Mouse (Mus musculus): ENCODE data around the gene Pigl.
"Not testable (repeated sequence)": the region's sequence is repeated elsewhere in the genome, so short reads cannot be mapped to it uniquely, and the experiment has no call there.

Gene Pigl

DNA sequence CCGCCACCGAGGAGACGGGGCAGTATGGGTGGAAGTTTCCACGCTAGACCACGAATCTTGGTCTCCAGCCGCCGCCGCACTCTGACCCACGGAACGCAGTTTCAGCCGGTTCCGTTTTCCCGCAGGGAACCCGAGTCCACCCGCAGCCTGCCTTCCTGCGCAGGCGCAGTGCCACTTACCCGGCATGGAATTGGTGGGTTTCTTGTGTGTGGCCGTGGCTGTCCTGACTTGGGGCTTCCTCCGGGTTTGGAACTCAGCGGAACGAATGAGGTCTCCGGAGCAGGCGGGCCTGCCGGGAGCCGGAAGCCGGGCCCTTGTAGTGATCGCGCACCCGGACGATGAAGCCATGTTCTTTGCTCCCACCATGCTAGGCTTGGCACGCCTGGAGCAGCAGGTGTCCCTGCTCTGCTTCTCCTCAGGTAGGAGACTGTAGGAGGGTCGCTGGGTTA, at the start of gene Pigl, which contains the start of gene Ncor1:
TSS of gene Pigl (plus strand) at position 185 of the 449 bp plus-strand sequence.
TSS of gene Ncor1 (minus strand) at position 266 of the 449 bp plus-strand sequence.
- DNase-seq (ENCODE audit: inconsistent age in 2 of 2, low spot score in 1 of 2), result peak; percentile 89 to 96

DNA sequence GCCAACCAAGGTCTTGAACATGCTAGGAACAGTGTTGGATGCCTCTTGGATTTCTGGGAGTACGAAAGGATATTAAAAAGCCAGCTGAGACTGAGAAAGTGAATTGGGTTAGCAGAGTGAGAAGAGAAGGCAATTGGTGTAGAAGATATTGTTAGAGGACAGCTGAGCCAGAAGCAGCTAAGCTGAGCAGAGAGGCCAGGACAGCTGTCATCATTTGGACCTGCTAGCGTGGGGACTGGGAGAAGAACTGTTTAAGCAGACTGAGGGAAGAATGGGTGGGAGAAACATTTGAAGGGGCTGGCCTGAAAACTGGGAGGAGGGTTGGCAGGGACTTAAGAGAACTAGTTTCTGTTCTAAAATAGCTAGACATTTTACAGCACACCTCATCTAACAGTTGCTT, 49.4 kb upstream of the Pigl start:
- DNase-seq (ENCODE audit: inconsistent age in 2 of 2, low spot score in 1 of 2), result no peak

DNA sequence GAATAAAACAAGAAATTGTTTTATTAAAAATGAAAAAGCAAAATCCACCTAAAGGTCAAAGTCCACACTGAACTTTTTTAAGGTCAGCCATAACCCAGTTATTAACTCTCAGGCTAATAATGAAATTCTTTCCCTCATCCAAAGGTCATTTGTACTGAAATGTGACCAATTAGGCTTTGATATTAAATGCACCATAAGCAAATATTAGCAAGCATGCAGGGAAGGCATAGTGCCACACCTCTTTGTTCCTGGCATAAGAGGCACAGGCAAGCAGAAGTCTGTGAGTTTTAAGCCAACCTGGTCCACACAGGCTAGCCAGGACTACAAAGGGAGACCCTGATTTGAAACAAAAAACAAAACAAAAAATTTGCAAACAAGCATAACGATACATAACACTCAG, 48.6 kb upstream of the Pigl start:
- DNase-seq (ENCODE audit: inconsistent age in 2 of 2, low spot score in 1 of 2), result no peak

DNA sequence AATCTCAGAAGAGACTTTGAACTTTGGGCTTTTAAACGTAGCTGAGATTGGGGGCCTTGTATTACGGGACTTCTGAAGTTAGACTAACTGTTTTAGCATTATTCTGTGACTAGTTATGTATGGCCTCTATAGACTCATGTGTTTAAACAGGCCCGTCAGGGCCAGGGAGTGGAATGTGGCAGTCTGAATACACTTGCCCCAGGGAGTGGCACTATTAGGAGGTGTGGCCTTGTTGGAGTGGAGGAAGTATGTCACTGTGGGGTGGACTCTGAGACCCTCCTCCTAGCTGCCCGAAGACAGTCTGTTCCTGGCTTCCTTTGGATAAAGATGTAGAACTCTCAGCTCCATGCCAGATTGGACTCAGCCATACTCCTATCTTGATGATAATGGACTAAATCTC, 43.2 kb upstream of the Pigl start:
- DNase-seq (ENCODE audit: inconsistent age in 2 of 2, low spot score in 1 of 2), result no peak

DNA sequence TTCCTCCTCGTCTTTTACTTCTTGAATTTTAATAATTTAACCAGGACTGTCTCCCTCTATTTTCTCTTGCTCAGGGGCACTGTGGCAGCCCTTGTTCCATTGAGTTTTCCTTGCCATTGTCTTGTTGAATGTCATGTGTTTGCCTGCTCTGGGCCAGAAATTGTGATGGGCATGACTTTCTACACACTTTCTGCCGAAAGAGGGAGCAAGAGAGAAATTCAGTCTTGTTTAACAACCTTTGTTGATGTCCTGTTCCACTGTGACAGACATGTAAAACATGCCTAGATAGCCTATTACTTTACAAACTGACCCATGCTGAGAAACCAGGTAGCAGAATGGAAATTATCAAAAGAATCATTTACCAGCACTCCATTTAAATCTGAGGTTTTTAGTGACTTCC, 33.7 kb upstream of the Pigl start:
- DNase-seq (ENCODE audit: inconsistent age in 2 of 2, low spot score in 1 of 2), result peak in 1 of 2 experiments; percentile 71

DNA sequence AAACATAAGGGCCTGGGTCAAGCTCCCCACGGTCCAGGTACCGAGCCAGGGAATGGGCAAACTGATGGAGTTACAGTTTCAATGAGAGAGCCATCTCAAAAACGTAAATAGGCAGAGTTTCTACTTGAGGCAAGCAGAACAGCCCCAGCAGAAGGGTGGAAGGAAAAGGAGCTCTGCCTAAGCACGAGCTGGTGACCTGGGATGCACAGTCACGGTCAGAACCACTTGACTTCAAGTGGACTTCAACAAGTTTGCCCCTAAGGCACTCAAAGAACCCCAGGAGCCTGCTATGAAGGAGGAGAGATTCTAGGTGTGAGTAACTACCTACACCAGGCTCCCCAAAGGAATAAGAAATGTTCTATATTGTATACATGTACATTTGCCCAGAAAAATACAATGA, 32.0 kb upstream of the Pigl start:
- no peak for DNase-seq (ENCODE audit: inconsistent age in 2 of 2, low spot score in 1 of 2)

DNA sequence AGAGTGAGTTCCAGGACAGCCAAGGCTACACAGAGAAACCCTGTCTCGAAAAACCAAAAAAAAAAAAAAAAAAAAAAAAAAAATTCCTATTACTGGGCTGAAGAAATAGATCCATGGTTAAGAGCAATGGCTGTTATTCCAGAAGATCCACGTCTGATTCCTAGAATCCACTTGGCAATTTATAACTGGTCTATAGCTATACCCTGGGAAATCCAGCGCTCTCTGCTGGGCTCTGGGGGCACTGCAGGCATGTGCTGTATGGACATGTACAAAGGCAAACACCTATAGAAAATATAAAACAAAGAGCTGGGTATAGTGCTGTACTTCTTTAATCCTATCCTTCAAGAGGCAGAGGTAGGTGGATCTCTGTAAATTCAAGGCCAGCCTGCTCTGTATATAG, 31.2 kb upstream of the Pigl start:
- DNase-seq (ENCODE audit: inconsistent age in 2 of 2, low spot score in 1 of 2), result peak in 1 of 2 experiments; percentile 56

DNA sequence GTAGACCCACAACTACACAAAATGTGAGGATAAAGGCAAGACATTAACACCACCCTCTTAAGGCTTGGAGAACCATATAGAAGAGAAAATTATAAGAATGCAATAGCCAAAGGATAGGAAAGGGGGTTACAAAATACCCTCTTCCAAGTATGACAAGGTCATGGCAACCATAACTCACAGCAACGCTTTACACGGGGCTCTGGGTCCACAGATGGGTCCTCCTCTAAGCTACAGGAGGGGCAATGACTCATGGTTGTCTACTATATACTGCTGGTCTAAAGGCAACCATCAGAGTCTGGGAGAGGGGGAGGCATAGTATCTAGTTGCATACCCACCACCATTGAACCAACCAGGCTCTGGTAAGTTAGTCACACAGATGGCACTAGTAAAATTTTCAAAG, 26.0 kb upstream of the Pigl start:
- peak in 1 of 2 experiments; percentile 66 for DNase-seq (ENCODE audit: inconsistent age in 2 of 2, low spot score in 1 of 2)

DNA sequence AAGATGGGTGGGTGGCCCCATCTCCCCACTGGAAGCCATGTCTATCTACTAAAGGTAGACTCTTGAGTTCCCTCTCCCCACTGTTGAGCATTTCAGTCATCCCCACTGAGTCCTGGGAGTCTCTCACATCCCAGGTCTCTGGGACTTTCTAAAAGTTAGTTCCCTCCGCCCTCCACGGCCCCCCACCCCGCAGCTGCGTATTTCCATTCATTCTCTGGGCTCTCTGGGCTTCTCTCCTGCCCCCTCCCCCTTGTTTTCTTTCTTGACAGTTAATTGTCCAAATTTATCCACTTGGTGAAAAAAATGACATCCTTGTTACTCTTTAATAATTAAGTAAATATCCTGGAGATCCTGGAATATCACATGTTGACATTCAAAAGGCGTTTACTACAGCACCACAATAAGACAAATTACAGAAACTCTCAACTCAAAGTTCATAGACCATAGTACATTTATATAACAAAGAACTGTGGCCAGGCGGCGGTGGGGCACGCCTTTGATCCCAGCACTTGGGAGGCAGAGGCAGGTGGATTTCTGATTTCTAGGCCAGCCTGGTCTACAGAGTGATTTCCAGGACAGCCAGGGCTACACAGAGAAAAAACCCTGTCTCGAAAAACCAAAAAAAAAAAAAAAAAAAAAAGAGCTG, 17.5 kb upstream of the Pigl start:
- no peak for DNase-seq (ENCODE audit: inconsistent age in 2 of 2, low spot score in 1 of 2)

DNA sequence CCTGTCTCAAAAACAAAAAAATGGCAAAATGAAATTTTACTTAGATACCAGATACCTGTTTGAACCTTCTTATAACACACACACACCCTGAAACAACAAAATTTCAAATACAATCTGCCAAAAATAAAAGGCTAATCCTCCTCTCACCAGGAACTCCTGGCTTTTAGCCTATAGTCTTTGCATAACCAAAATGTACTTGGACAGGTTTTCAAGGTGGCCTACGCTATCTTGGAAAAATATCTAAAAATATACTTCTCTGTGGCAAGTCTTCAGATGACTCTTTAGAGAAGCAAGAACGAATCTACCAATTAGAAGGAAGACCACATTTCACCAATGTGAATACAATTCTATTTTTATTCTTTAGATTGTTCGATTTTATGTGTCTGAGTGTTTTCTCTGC, 12.5 kb upstream of the Pigl start:
- no peak for DNase-seq (ENCODE audit: inconsistent age in 2 of 2, low spot score in 1 of 2)

DNA sequence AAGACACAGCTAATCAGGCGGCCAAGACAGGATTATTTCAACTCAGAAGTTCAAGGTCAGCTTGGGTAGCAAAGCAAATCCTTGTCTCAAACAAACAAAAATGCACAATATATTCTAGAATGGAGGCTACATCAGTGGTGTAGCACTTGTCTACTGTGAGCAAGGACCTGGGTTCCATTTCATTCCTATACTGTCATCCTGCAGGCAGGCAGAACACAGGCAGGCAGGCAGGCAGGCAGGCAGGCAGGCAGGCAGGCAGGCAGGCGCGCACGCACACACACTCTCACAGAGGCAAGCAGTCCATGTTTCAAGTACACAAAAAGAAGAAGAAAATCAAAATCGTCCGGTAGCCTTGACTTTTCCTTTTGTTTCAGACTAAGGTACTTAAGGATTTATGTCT, 9.3 kb upstream of the Pigl start:
- peak; percentile 43 to 78 for DNase-seq (ENCODE audit: inconsistent age in 2 of 2, low spot score in 1 of 2)

DNA sequence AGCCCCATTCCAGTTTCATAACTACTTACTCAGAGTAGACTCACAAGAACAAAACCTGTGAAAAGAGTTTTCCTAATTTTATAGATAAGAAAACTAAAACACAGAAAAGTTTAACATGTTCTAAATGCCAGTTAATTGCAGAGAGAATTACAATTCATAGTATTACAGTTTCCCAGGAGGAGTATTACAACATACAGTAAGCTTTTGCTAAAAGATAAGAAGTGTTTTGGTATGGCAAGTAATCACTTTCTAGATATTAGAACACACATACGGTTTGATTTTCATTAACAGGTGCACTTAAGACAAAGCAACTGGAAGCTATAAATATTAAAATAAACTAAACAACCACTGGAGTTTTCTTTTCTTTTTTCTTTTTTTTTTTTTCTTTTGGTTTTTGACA, 3.1 kb upstream of the Pigl start:
- DNase-seq (ENCODE audit: inconsistent age in 2 of 2, low spot score in 1 of 2), result no peak

DNA sequence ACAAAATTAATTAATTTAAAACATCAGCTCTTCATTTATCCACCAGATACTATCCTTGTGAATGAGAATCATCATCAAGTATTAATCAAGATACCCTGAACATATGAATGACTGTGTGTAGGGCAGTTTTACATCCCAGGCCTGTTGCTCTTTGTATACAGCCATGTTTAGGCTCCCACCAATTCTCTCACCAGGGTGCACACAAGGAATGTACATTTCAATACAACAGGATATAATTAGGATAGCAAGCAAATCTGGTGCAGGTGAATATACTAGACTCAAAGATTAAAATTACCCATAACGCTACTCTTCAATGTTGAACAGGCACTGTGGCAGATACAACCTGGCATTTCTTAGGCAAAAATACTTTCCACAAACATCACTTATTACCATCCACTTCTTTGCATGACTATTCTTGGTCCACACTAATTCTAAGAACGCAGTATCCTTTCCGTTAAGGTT, 2.2 kb upstream of the Pigl start:
- DNase-seq (ENCODE audit: inconsistent age in 2 of 2, low spot score in 1 of 2), result peak in 1 of 2 experiments; percentile 61

DNA sequence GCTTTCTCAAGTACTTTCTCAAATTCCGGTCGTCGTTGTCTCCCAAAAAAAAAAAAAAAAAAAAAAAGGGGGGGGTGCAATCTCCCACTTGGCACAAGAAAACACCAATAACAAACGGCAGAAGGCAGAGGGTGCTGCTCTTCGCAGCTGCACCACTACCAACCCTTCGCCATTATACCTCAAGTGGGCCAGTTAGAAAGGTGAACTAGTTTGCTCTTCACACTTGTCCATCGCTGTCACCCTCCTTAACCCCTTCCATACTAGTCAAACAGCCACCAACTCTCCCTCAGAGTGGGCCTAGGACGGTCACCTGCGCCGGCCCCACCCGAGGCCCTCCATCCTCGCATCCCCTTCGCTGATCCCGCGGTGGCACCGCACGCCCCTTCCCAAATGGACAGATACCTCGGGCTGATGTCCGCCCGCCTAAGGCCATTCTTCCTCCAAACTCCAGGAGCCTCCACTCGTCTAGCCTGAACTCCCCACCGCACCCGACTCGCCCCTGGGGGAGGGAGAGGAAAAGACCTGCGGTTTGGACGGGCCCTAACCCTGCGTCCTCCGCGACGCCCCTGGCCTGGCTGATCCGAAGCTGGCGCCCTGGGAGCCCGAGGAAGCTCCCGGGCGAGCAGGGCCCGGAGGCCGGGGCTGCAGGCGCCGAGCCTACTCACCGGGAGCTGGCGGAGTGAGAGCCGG, 1.6 kb upstream of the Pigl start:
- DNase-seq (ENCODE audit: inconsistent age in 2 of 2, low spot score in 1 of 2), result peak in 1 of 2 experiments; percentile 91

DNA sequence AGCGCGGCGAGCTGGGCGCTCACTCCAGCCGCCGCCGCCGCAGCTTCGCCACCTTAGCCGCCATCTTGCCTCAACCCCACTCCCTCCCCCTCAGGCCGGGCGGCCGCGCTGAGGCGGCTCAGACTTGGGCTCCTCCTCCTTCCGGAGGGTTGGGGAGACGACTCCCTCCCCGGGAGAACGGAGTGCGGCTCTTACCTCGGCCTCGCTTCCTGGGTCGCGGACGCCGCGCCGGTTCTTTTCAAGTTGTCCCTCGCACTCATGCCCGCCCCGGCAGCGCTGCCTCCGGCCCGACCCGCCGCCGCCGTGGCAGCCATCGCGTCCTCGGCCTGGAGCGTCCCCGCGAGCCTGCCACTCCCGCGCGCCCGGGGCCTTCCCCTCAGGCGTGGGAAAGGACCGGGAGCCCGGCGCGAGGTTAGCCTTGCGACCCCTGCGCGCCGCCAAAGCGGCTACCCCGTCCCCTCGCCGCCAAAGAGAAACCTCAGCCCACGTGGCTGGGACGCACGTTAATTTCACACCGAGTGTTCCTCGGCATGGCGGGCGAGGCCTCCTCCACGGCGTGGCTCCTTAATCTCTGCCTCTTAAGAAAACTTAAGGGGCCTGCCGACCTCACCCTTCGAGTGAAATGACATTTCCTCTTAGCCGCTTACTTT, 894 bp upstream of the Pigl start:
- peak; percentile 93 to 97 for DNase-seq (ENCODE audit: inconsistent age in 2 of 2, low spot score in 1 of 2)

DNA sequence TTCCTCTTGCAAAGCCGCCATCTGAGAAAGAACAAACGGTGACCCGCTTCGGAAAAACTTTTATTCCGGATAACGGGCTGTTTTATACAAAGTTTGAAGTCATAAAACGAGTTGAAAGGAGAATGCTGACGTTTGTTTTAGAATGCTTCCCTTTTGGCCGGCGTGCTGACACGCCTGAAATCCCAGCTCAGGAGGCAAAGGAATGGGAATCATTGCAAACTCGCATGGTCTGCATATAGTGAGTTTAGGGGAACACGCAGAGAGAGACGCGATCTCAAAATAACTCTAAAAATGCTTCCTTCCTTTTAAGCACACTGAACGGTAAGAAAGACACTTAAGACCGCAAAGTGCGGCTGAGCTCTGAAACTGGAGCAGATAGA, 379 bp upstream of the Pigl start:
- no peak for DNase-seq (ENCODE audit: inconsistent age in 2 of 2, low spot score in 1 of 2)

DNA sequence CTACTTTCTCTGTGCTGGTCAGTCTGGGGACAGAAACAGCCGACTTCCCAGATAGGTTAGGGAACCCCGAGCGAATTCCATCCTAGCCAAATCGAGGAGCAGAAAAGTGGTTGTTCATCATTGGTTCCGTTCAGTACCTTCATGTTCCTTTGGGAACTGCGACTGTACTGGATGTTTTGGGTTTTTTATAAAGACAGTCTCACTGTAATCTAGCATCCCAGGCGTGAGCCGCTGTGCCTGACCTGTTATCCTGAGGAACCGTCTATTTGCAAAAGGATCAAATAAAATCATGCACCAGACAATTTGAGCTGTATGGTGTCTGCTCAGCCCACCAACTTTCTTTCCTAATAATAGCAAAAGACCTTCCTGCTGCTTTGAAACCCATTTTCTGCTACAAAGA, 520 bp downstream of the Pigl start:
- DNase-seq (ENCODE audit: inconsistent age in 2 of 2, low spot score in 1 of 2), result no peak

DNA sequence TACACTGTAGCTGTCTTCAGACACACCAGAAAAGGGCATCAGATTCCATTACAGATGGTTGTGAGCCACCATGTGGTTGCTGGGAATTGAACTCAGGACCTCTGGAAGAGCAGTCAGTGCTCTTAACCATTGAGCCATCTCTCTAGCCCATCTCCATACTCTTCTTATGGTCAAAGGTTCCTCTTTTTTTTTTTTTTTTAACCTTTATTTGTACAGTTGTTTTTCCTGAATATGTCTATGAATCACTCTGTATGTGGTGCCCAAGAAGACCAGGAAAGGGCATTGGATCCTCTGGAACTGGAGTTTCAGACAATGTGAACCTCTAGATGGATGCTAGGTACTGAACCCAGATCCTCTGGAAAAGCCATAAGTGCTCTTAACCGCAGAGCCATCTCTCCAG, 4.3 kb downstream of the Pigl start:
- DNase-seq (ENCODE audit: inconsistent age in 2 of 2, low spot score in 1 of 2), result not testable (repeated sequence)

DNA sequence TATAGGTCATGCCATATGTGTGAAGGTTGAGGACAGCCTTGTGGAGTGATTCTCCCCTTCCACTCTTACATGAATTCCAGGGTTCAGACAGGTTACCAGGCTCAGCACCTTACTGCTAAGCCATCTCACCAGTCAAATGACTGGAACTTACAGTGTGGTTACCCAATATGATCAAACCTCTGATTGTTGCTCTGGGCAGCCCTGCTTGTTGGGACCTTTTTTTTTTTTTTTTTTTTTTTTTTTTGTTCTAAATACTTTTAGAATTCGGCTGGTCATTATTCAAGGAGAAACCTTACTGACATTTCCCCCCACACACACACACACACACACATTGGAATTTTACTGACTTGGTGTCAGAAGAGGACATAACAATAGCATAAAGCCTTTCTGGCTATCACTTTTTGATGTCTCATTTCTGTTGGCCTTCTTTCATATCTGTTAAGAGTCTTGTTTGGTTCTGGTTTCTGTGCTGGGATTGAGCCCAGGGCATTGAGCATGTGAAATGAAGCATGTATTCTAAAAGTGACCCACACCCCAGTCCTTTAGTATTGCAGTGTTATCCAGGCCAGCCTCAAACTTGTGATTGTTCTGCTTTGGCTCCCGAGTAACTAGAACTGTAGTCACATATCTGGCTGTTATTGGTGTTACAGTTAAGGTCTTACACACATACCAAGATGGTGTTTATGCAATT, 5.1 kb downstream of the Pigl start:
- no peak for DNase-seq (ENCODE audit: inconsistent age in 2 of 2, low spot score in 1 of 2)

DNA sequence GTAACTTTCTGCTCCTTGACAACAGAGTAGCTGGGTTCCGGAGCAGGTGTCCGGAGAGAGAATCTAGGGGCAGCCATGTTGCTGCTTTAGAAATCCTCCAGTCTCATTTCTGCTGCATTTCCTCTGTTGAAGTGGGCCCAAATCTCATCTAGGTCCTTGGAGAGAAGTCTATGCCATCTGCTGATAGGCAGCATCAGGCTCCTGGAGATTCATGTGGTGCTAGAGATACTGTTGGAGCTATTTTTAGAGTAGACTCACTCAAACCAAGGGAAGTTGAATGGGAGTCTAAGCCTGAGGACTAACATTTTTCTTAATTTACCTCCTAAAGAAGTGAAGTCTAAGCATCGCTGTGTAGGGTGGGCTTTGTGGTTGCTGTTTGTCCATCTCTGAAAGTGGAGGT, 6.4 kb downstream of the Pigl start:
- DNase-seq (ENCODE audit: inconsistent age in 2 of 2, low spot score in 1 of 2), result no peak

DNA sequence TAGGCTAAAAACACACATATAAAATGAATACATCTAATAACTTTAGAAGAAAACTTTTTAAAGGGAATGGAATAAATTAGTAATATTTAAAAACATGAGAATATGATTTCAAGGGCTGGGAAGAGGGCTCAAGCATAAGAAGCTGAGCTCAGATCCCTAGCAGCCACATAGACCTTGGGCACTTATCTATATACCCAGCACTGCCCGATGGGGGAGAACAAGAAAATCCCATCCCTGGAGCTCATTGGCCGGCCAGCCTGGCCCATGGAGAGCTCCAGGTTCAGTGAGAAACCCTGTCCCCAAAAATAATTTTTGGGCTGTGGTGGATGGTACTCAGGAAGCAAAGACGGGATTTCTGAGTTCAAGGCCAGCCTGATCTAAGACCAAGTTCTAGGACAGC, 7.6 kb downstream of the Pigl start:
- DNase-seq (ENCODE audit: inconsistent age in 2 of 2, low spot score in 1 of 2), result no peak

DNA sequence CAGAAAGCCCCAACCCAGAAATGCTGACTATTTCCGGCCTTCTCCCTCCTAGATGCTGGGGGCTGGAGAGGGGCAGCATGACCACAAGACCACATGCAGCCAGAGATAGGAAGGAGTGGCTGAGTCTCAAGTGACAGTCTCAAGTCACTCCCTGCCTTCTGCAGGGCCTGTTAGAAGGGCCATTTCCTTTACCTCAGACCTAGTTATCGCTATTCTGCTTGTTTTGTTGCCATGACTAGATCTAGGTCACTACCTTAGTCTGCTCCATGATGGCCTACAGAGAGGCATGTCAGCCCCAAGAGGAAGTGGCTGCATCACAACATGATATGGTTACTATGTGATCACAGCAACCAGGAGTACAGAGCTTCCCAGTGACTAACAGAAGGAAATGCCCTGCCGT, 8.3 kb downstream of the Pigl start:
- no peak for DNase-seq (ENCODE audit: inconsistent age in 2 of 2, low spot score in 1 of 2)

Data from adrenal gland, adult (tissue).